Comparison of ENCODE assay signal across 21 mouse cellular contexts in genomic region chr14:27945276-27945675, GRCm38 (mm10).
DNase-seq lines count a peak whose midpoint lies in the region; ATAC-seq and TF ChIP-seq lines count a peak whose summit lies in the region.
"Had no signal": no experiment of that assay in that cellular context is flagged by ENCODE, and none has a peak within 500 bp of the region (broad histone marks: within the 10 kb centered on the region; RNA-seq: fewer than 3 reads in every experiment).

No protein-coding gene starts in this region.

- TF ChIP-seq POLR2A in cerebellum, adult 2 months (IDR thresholded peaks at IDR 0.05; ENCODE audit: borderline replicate concordance, insufficient read depth, low read length) = no peak

- no peak for ATAC-seq in kidney, embryonic 16.5 days (ENCODE audit: low FRiP score, low TSS enrichment)
- ATAC-seq in forebrain, embryonic 12.5 days (ENCODE audit: low FRiP score) = no peak
- ATAC-seq: forebrain, postnatal 0 days; hindbrain, postnatal 0 days had no signal

- no peaks in the 10 kb centered on the region for H3K27me3 ChIP-seq in kidney, embryonic 16.5 days (ENCODE audit: insufficient read depth, low read length)
- no peaks in the 10 kb centered on the region for H3K27me3 ChIP-seq in cerebellum, adult 2 months (ENCODE audit: control insufficient read depth, insufficient read depth, low read length)
- no peaks in the 10 kb centered on the region for H3K27me3 ChIP-seq in forebrain, embryonic 12.5 days
- H3K27me3 ChIP-seq: embryonic facial prominence, embryonic 15.5 days; heart, embryonic 13.5 days; limb, embryonic 15.5 days; megakaryocyte, embryonic 14.5 days; neural tube, embryonic 15.5 days had no signal

- no peak overlapping the region for H3K27ac ChIP-seq in kidney, embryonic 16.5 days (ENCODE audit: low read length)
- no peak overlapping the region for H3K27ac ChIP-seq in cerebellum, adult 2 months (ENCODE audit: insufficient read depth, low read length)
- H3K27ac ChIP-seq in forebrain, embryonic 12.5 days = no peak overlapping the region
- H3K27ac ChIP-seq: embryonic facial prominence, embryonic 15.5 days; heart, embryonic 13.5 days; hindbrain, postnatal 0 days; kidney, postnatal 0 days; limb, embryonic 15.5 days; neural tube, embryonic 15.5 days had no signal

- 12% methylated on average over 1 of the region's 1 CpGs for WGBS in kidney, embryonic 16.5 days
- WGBS in cerebellum, adult 2 months = 0% methylated on average over 1 of the region's 1 CpGs
- 18% methylated on average over 1 of the region's 1 CpGs for WGBS in forebrain, embryonic 12.5 days

- H3K9me3 ChIP-seq in kidney, embryonic 16.5 days (ENCODE audit: low read length) = no peaks in the 10 kb centered on the region
- no peaks in the 10 kb centered on the region for H3K9me3 ChIP-seq in forebrain, embryonic 12.5 days
- H3K9me3 ChIP-seq: embryonic facial prominence, embryonic 15.5 days; heart, embryonic 13.5 days; limb, embryonic 15.5 days; neural tube, embryonic 15.5 days had no signal

- no peak overlapping the region for H3K4me2 ChIP-seq in kidney, embryonic 16.5 days (replicated peaks; ENCODE audit: low read depth, low read length)
- H3K4me2 ChIP-seq in forebrain, embryonic 12.5 days = no peak overlapping the region
- H3K4me2 ChIP-seq: embryonic facial prominence, embryonic 15.5 days; heart, embryonic 13.5 days; limb, embryonic 15.5 days; neural tube, embryonic 15.5 days had no signal

- no peak overlapping the region for H3K4me3 ChIP-seq in kidney, embryonic 16.5 days (ENCODE audit: low read length)
- H3K4me3 ChIP-seq in cerebellum, adult 2 months (replicated peaks; ENCODE audit: insufficient read depth, low read depth, low read length) = no peak overlapping the region
- no peak overlapping the region for H3K4me3 ChIP-seq in forebrain, embryonic 12.5 days (replicated peaks)
- H3K4me3 ChIP-seq: embryonic facial prominence, embryonic 15.5 days; heart, embryonic 13.5 days; limb, embryonic 15.5 days; megakaryocyte, embryonic 14.5 days; myocyte; neural tube, embryonic 15.5 days had no signal

- DNase-seq in kidney, adult 18-20 months = peak; percentile 27
- peak; percentile 32 to 64 for DNase-seq in cerebellum, adult 2 months
- DNase-seq in cerebellum, postnatal 10 days = peak; percentile 31 to 44
- DNase-seq in kidney, postnatal 14 days = peak; percentile 28
- DNase-seq in lung, adult 18-20 months = no peak
- DNase-seq: forebrain, postnatal 0 days; gastrocnemius, postnatal 10 days; heart, adult 11 months; lung, adult 2 months; midbrain, embryonic 14.5 days; thymus, postnatal 25 days had no signal

- H3K9ac ChIP-seq in kidney, embryonic 16.5 days (replicated peaks; ENCODE audit: low read length) = no peak overlapping the region
- H3K9ac ChIP-seq in forebrain, embryonic 12.5 days = no peak overlapping the region
- H3K9ac ChIP-seq: embryonic facial prominence, embryonic 15.5 days; forebrain, postnatal 0 days; heart, embryonic 13.5 days; limb, embryonic 15.5 days; neural tube, embryonic 15.5 days had no signal

- H3K4me1 ChIP-seq in kidney, embryonic 16.5 days (ENCODE audit: insufficient read depth, low read length) = no peaks in the 10 kb centered on the region
- peaks cover 6% of the 10 kb centered on the region for H3K4me1 ChIP-seq in cerebellum, adult 2 months (ENCODE audit: control insufficient read depth, insufficient read depth, low read length)
- no peaks in the 10 kb centered on the region for H3K4me1 ChIP-seq in forebrain, embryonic 12.5 days
- H3K4me1 ChIP-seq: embryonic facial prominence, embryonic 15.5 days; limb, embryonic 15.5 days; megakaryocyte, embryonic 14.5 days; neural tube, embryonic 15.5 days had no signal

- TF ChIP-seq CTCF in cerebellum, adult 2 months (IDR thresholded peaks at IDR 0.05; ENCODE audit: borderline replicate concordance, insufficient read depth, low read depth, low read length) = no peak

- H3K36me3 ChIP-seq in kidney, embryonic 16.5 days (ENCODE audit: insufficient read depth, low read length) = no peaks in the 10 kb centered on the region
- H3K36me3 ChIP-seq in forebrain, embryonic 12.5 days (replicated peaks) = no peaks in the 10 kb centered on the region
- H3K36me3 ChIP-seq: embryonic facial prominence, embryonic 15.5 days; heart, embryonic 13.5 days; limb, embryonic 15.5 days; neural tube, embryonic 15.5 days had no signal

Comparison
In these comparisons a context has a peak if more than half of its experiments do, and no peak if none do; other contexts are left out.
1. DNase-seq: peak in kidney, adult 18-20 months (single experiment), cerebellum, adult 2 months (2 of 2), cerebellum, postnatal 10 days (2 of 2) and kidney, postnatal 14 days (single experiment); none in lung, adult 18-20 months (0 of 2).